Mouse (Mus musculus) left cerebral cortex, adult 2 months (tissue): ENCODE measurements around the gene Hoxa6. TPM values are rescaled to one million over a fixed set of nuclear protein-coding genes. Genes with fewer than 3 reads are reported as not detected.
A peak's percentile ranks its signal among the peaks of the same experiment; 100 is the strongest.

Experiments
- DNase-seq, 2 experiments: peaks; one replicate each; pipeline ENCODE4 v3.0.0; 2021 to 2022; ENCODE audit warnings: low spot score in 2 of 2, mixed read lengths in 1 of 2; ENCODE audit errors: extremely low spot score in 1 of 2
- H3K27ac ChIP-seq: fragments of 200-600 bp; 2 replicates; pipeline ENCODE4 v1.8.1; 2022
- H3K4me3 ChIP-seq: fragments of 200-600 bp; 2 replicates; pipeline ENCODE4 v1.8.1; 2022
- CTCF ChIP-seq: fragments of 200-600 bp; IDR thresholded peaks from 2 replicates; pipeline ENCODE4 v1.8.1; 2022; ENCODE audit warnings: antibody characterized with exemption, mild to moderate bottlenecking, moderate library complexity
- intact Hi-C: fragments of 180-260 bp; cut with DNase I; formaldehyde crosslinking; loops from one replicate; pipeline ENCODE4 v1.15.1; 2025
- total RNA-seq, 2 experiments: library from RNA; stranded (reverse); gene quantifications; 2 replicates each; pipeline ENCODE4 v1.2.3; 2021

Hoxa6 gene
- total RNA-seq, 2 experiments from 2014 or later: not detected

DNA sequence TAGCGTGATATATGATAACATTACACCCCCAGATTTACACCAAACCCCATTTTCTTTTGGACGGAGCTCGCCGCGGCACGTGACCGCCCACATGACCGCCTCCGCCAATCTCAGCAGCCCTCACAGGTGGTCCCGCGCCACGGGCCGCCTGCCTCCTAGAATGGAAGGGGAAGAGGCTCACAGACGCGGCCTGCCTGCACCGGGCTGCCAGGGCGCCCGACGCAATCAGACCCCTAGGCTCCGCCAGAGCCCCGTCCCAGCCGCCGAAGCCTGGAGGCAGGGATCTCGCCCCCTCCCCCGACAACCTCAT is 8.9 kb upstream of the Hoxa6 start:
- no peak for DNase-seq
- no peak for TF ChIP-seq CTCF
- intact Hi-C loops: loop anchor here (5.0 kb wide), 1 partner anchor 210 kb away; no protein-coding TSS in a partner anchor
- H3K27ac ChIP-seq: no peak overlapping the region
- H3K4me3 ChIP-seq: no peak overlapping the region

- intact Hi-C loops: loop anchor here (5.0 kb wide), 1 partner anchor 210 kb away; no protein-coding TSS in a partner anchor
- no peak for TF ChIP-seq CTCF
- Histone ChIP-seq H3K27ac (no peak overlapping the region), H3K4me3 (no peak overlapping the region)
- DNase-seq: no peak
Measured at GRCm38 (mm10) chr6:52216691-52217458, 8.4 kb upstream of the Hoxa6 start.

- TF ChIP-seq CTCF: no peak
- intact Hi-C loops: loop anchor here (5.0 kb wide), 1 partner anchor 209 kb away; no protein-coding TSS in a partner anchor
- H3K4me3 ChIP-seq: no peak overlapping the region
- no peak overlapping the region for H3K27ac ChIP-seq
- DNase-seq: no peak
Measured at GRCm38 (mm10) chr6:52215771-52216535, 7.4 kb upstream of the Hoxa6 start.

GRCm38 (mm10) chr6:52215070-52215469 is 6.5 kb upstream of the Hoxa6 start:
- no peak for TF ChIP-seq CTCF
- intact Hi-C loops: loop anchor here (5.0 kb wide), 1 partner anchor 208 kb away; no protein-coding TSS in a partner anchor
- no peak for DNase-seq
- Histone ChIP-seq H3K4me3 (no peak overlapping the region), H3K27ac (no peak overlapping the region)

GRCm38 (mm10) chr6:52214271-52214670 is 5.7 kb upstream of the Hoxa6 start:
- intact Hi-C loops: no loop called here
- TF ChIP-seq CTCF: no peak
- no peak for DNase-seq
- Histone ChIP-seq H3K27ac (no peak overlapping the region), H3K4me3 (no peak overlapping the region)

DNA sequence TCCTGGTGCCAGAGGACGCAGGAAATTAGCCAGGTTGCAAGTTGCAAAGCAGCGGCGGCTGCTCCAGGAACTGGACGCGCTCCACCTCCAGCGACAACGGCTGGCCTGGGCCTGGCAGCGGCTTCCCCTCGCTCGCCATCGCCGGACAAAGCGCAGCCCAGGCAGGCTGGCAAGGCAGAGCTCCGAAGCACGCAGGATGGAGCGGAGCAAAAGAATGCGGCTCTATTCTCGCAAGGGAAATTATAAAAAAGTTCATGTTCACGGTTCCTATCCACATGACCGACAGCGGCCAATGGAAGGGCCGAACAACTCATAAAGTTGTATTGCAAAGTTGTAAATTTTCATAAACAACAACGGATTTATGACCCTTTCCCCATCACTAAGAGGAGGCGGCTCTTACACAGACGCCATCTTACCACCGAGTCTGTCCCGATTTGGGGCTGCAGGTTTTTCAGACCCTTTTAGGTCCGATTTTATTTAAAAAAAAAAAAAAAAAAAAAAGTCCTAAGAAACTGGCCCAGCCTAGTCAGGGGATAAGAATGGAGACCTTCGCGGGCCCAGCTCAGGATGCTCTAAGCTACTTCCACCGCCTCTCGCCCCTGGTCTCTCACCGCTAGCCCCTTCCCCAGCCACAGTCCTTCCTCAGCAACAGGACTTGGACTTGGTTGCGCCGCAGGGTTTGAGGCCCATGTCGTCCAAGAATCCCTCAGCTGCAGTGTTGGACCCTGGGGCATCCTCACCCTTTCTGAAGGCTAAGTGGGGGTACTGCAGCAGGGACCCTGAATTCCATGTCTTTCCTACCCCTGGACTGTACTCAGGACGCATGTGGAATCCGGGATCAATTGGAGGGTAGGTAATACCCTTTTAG is 4.8 kb upstream of the Hoxa6 start, which contains the start of the genes Hoxa3 and Gm28308:
Gene Hoxa3, minus strand, starts transcription at position 218 of the 868 bp plus-strand sequence.
Gene Gm28308, minus strand, starts transcription at position 221 of the 868 bp plus-strand sequence.
- Histone ChIP-seq H3K4me3 (no peak within 1 kb of the TSS), H3K27ac (no peak within 1 kb of the TSS)
- no peak for DNase-seq
- no peak for TF ChIP-seq CTCF
- intact Hi-C loops: loop anchor here (1.0 kb wide), 1 partner anchor 1032 kb away; no protein-coding TSS in a partner anchor

DNA sequence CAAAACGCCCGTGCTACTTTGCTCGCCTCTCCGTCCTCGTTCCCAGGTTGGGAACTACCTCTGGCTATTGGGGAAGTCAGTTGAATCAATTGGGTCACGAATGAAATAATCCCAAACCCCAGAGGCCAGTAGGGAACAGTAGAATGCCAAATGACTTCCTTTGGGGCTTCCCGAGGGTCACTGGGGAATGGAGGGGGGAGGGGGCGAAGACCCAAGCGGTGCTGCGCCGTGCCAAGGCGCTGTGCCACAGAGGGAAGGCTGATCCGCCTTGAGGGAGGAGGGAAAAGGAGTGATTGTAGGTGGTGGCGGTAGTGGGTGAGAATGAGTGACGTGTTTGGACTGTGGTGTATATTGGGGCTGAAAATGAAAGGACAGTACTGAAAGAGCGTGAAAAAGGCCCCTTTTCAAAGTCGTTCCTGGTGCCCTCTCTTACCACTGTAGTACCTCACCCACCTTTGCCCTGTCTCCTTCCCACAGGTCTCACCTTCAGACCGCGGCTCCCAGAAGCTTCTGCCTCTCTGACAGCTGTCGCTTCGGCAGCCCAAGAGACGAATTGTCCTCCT is 4.1 kb upstream of the Hoxa6 start:
- DNase-seq: no peak
- TF ChIP-seq CTCF: no peak
- Histone ChIP-seq H3K27ac (no peak overlapping the region), H3K4me3 (no peak overlapping the region)
- intact Hi-C loops: loop anchor here (1.0 kb wide), 1 partner anchor 1031 kb away; no protein-coding TSS in a partner anchor

DNA sequence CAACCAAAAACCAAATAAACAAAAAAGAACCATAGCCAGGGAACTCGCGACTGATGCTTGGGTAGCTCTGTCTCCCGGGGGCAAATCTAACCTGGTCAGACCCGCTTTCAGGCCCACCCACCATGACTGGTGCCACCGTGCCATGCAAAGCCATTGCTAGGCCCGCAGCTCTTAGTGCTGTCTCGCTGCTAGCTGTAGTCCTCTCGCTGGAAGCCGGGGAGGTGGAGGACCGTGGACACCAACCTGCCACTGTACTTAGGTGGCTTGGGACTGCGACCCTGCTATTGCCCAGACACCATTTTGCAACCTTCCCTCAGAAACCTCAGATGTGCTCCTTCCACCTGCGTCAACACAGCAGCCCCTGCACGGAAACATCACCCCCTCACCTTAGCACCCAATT is 3.4 kb upstream of the Hoxa6 start:
- intact Hi-C loops: no loop called here
- Histone ChIP-seq H3K4me3 (no peak overlapping the region), H3K27ac (no peak overlapping the region)
- no peak for TF ChIP-seq CTCF
- no peak for DNase-seq

DNA sequence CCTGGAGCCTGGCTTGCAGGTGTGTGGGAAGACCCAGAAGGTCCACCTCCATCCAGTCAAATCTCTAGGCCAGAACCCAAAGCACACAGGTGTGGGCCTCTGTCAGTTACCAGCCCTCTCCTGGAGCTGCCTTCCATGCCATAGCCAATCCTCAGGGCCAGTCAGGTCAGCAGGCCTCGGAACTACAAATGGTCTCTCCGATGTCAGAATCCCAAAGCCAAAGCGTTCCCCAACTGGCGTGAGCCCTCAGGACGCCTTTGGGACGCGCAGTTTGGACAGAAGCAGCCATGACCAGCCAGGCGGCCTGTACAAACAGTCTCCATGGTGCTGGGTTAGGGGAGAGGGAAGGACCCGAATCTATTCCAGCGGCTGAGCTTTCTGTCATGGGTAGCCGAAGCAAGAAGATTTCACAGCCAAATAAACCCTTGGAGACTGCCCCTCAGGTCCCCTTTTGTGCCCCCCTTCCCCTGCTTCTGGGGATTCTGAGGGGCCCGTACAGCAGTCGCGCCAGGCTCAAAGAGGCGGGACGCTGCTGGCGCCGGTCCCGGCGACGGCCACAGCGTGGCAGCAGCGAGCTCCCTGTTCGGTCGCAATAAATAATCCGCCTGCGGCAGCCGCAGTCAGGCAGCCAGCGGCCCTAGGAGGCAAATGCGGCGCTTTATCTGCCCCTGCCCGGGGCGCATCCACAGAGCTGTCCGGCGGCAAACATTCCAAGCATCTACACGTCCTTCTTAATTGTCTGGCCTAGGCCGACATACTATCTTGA is 2.8 kb upstream of the Hoxa6 start:
- no peak overlapping the region for H3K27ac ChIP-seq
- H3K4me3 ChIP-seq: no peak overlapping the region
- TF ChIP-seq CTCF: peak; percentile 87
- peak; percentile 42 to 58 for DNase-seq
- intact Hi-C loops: no loop called here

- TF ChIP-seq CTCF: no peak
- H3K27ac ChIP-seq: no peak overlapping the region
- H3K4me3 ChIP-seq: no peak overlapping the region
- DNase-seq: no peak
- intact Hi-C loops: no loop called here
Measured at GRCm38 (mm10) chr6:52209685-52210046, 1.1 kb upstream of the Hoxa6 start.
